Mouse (Mus musculus): ENCODE data around the gene Gm21083. TPM values are rescaled to one million over a fixed set of nuclear protein-coding genes. Genes with fewer than 3 reads are reported as not detected.
"Not testable (repeated sequence)": the region's sequence is repeated elsewhere in the genome, so short reads cannot be mapped to it uniquely, and the experiment has no call there.

Gm21083 gene
- total RNA-seq (2021) = not detected
- polyA plus RNA-seq (2012; rRNA removed) = not detected in 2 replicates
- long read RNA-seq = 0 reads

DNA sequence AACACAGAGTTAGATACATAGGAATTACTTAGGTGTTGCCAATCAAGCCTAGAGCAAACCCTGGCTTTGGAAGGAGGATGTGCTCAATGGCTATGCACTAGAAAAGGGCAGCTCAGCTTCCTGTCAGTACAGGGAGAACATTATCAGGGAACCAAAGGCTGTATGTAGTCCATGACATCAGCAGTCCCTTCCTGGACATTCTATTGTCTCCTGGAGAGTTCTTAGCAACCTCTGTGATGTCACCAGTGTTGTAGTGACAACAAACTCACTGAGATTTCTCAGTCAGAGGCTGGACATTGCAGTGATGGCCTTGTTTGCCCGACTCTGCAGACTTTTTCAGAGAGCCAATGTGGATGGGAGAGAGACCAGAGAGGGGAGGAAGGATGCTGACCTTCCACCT, at the start of gene Gm21083:
Gene Gm21083 (plus strand): TSS at position 301 of the 400 bp plus-strand sequence.
- DNase-seq = not testable (repeated sequence)

DNA sequence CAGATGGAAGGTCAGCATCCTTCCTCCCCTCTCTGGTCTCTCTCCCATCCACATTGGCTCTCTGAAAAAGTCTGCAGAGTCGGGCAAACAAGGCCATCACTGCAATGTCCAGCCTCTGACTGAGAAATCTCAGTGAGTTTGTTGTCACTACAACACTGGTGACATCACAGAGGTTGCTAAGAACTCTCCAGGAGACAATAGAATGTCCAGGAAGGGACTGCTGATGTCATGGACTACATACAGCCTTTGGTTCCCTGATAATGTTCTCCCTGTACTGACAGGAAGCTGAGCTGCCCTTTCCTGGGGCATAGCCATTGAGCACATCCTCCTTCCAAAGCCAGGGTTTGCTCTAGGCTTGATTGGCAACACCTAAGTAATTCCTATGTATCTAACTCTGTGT, 48.0 kb upstream of the Gm21083 start, which contains the start of gene Gm21190:
Gene Gm21190 (minus strand): TSS at position 101 of the 400 bp plus-strand sequence.
- DNase-seq = not testable (repeated sequence)

DNA sequence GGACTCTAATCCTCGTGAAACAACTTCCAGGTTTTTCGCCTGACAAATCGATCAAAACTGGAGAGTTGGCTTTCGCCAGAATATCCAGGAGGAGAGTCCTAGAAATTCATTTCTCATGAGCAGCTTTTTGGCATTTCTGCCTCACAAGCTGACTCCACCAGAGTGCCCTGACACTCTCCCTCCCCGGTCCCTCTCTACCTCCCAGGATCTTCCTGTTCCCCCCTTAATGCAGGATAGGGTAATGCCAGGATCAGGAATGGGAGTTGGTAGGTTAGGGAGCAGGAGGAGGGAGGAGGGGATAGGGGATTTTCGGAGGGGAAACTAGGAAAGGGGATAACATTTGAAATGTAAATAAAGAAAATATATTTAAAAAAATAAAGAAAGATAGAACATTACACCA, 28.5 kb upstream of the Gm21083 start:
- DNase-seq = not testable (repeated sequence)

DNA sequence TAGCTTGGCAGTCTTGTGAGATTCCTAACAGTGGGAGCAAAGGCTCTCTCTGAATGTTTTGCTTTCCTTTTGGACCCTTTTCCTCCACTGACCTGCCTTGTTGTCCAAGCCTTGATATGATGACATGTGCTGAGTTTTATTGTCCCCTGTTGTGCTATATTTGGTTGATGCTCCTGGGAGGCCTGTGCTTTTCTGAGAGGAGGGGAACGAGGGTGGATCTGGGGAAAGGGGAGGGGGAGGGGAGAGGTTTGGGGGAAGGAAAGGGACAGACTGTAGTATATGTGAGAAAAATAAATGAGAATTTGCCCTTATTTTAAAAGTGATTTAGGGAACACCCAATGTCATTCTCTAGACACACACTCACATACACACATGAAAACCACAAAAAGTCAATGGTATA, 28.0 kb upstream of the Gm21083 start:
- DNase-seq = not testable (repeated sequence)

DNA sequence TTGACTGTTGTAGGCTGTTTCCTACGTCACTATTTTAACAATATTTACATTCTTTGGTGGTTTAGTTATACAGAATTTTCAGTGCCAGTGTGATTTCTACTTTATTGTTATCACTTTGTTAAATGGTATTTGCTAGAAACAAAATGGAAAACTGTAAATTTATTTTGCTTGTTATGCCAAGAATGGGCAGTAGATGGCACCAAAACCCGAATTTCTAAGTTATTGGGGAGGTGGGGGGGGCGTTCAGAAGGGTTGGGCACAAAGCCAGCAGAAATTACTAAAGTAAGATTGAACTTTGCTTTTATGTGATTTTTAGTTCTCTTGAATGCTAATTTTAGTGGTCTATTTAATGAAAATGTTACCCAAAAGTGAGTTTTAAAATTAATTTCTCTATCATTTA, 27.5 kb upstream of the Gm21083 start:
- not testable (repeated sequence) for DNase-seq

DNA sequence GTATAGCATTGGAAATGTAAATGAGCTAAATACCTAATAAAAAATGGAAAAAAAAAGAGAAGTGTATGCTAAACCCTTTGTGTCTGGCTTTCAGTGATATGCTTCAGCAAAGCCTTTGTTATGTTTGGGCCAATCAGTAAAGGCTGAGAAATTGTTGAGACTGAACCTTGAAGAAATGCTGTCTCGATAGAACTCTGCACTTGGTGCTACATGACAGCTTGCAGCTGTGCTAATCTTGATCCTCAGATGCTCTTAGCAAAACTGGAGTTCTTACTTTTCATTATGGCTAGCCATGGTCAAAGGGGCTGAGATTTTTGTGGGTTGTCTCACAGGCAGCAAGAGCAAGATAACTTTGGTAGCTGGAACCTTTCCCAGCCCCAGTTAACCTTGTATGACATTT, 18.5 kb upstream of the Gm21083 start:
- DNase-seq = not testable (repeated sequence)

DNA sequence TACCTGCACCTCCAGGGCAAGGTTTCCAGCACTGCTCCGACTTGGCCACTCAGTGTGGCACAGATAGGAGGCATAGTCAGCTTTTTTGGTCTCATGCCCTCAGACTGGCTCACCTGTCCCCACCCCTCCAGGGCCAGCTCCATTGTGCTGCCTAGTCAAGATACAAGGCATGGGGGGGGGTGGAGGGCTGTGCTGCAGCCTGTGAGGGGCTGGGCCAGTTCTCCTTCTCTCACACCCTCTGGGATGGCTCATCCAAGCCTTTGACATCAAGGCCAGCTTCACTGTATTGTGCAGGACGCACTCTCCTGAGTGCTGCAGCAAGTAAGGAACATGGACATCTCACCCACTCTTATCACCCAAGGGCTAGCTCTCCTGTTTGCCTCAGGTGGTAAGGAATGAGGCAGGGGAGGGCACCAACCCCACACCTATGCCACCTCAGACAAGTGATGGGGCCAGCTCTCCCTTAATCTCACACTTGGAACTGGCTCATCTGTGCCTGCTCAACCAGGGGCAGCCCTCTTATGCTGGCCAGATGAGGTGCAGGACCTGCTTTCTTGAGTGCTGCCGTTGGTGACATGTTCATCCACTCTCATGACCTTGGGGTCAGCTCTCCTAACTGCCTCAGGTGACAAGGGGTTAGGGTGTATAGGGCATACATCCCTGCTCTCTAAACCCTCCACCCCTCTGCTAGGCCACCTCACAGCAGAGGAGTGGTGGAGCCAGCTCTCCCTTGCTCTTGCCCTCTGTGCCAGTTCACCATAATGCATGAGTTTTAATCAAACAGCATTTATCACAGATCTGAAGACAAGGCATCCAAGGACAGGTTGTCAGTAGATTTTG, 15.5 kb upstream of the Gm21083 start:
- not testable (repeated sequence) for DNase-seq

DNA sequence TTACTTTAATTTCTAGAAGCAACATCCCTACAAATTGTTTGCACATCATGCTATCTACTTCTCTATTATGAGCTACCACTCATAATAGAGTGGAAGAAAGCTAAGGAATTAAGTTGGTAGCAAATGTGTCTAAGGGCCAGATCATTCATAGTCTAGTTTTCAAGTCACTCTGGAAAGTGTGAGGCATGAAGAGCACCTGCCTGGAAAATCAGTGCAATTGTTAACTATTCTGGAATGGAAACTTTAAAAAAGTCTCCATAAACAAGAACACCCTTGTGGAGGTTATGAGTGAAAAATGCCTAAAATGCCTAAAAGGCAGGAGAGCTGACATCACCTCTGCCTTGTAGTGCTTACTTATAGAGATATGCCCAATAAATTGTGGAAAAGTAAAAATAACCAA, 3.4 kb upstream of the Gm21083 start:
- not testable (repeated sequence) for DNase-seq

DNA sequence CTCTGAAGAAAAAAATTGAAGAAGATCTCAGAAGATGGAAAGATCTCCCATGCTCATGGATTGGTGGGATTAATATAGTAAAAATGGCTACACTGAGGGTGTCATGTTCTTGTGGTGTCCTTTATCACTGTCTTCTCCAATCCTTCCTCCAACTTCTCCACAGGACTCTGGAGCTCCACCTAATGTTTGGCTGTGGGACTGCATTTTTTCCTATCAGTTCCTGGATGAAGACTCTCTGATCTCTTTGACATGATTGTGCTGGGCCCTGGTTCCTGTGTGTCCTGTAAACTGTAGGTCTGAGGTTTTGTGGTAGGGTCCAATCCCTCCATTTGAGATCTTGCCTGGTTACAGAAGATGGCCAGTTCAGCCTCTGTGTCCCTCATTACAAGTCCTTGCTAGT, 9.2 kb downstream of the Gm21083 start:
- DNase-seq = peak; percentile 22

DNA sequence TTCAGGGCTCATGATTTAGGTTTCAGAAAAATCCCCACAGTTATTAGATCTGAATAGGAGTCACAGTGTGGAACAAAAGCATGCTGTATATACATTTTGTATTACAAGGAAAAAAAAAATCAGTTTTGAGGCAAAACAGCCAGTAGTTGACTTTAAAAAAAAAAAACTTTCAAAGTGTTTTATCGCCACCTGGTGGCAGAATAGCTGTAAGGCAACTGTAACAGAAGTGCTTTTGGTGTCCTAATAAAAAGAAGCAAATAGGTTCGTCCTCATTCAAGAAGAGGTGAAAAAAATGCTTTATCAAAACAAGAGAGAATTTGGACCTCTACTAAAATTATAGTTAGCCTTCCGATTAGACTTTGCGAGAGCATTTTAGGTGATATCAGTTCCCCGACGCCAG, 11.2 kb downstream of the Gm21083 start:
- DNase-seq = not testable (repeated sequence)

DNA sequence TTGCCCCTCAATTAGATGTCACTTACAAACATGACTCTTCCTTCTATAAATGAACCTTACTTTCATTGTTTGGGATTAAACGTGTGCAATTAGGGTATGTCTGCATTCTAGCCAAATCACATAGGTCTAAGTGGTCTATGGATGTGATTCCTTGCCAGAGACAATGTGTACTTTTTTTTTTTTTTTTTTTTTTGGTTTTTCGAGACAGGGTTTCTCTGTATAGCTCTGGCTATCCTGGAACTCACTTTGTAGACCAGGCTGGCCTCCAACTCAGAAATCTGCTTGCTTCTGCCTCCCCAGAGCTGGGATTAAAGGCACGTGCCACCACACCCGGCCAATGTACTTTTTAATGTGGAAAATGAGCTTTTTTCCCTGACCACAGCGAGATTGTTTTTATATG, 13.5 kb downstream of the Gm21083 start:
- DNase-seq = not testable (repeated sequence)

DNA sequence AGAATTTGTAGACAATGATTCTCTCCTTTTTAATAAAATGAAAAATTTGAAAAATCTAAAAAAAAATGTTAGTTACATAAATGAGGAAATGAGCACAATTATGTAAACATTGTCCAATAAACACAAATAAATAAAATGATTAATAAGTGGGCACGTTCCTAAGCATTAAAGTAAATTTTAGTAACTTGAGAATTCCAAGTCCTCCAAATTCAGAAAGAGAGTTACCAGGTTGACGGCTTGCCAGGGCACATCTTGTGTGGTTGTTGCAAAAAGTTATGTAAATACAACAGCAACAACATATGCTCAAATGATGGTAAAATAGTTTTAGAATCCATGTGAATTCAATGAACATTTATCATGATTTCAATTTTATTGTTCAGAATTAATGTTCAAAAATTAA, 14.4 kb downstream of the Gm21083 start:
- not testable (repeated sequence) for DNase-seq

DNA sequence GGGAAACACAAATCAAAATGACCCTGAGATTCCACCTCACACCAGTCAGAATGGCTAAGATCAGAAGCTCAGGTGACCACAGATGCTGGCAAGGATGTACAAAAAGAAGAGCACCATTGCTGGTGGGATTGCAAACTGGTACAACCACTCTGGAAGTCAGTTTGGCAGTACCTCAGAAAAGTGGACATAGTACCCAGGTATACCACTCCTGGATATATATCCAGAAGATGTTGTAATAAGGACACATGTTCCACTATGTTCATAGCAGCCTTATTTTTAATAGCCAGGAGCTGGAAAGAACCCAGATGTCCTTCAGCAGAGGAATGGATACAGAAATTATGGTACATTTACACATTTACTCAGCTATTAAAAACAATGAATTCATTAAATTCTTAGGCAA, 21.7 kb downstream of the Gm21083 start:
- DNase-seq = not testable (repeated sequence)

DNA sequence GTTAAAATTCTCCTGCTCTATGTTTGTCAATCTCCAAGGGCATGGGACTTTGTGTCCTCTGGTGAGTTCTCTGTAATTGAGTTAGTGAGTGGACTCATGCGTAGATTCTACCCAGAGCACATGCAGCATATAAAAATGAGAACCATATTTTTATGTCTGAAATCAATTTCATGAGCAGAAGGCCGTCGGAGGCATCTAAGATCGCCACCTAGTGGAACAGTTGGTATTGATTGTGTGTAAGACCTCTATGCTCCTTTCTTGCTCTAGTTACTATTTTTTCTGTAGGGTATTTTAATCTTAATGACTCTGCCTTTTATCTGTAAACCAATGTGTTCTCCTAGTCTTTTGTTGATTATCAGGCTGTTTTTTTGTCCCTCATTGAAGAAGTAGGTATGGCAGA, 23.2 kb downstream of the Gm21083 start:
- DNase-seq = peak; percentile 13

DNA sequence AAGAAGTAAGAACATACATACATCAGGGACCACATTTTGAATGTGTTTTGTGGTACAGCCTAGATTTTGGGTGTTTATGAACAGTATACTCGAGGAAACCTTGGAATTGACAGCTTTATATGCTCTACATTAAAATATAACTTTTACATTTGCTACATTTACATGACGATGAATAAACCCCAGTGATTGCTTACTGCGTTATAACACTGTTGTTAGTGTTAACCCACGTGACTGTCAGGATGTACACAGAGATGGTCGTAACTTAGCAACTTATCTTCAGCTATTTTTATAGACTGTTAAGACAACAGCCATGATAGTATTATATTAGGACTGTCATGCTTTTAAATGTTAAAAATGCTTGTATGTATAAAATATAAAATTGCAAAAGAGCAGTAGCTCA, 24.3 kb downstream of the Gm21083 start:
- DNase-seq = not testable (repeated sequence)

DNA sequence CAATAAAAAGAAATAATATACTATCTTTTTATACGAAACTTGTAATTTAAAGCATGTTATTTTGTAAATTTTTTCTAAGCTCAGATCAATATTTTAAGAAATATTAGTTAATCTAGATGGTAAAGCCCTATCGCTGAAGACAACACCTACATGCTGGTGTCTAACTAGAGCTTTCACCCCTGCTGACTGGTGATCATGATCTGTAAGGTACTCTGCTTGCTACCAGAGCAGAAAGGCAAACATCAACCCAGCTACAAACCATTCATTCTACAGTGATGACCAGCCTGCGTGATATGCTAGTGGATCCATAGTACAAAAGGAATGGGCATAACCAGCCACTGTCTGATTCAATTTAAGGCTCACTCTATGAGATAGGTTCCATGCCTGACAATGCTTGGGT, 24.8 kb downstream of the Gm21083 start:
- not testable (repeated sequence) for DNase-seq

DNA sequence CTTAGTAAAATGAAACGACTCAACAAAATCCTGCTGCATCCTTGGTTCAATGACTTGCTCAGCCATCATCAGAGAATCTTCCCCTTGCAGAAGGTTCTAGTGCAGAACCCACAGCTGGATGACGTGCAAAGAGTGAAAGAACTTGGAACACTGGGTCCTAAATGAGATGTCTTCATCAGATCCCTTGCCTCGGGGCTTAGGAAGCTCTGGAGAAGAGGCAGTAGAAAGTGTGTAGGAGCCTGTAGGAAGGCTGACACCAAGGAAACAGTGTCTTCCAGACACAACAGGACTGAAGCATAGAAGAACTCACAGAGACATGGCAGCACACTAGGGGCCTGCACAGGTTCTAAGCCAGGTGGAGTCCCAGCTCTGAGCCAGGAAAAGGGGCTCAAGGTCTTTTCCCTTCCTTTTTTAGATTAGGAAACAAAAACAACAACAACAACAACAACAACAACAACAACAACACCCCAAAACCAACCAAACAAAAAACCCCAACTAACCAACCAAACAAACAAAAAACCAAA, 25.4 kb downstream of the Gm21083 start:
- DNase-seq = not testable (repeated sequence)

DNA sequence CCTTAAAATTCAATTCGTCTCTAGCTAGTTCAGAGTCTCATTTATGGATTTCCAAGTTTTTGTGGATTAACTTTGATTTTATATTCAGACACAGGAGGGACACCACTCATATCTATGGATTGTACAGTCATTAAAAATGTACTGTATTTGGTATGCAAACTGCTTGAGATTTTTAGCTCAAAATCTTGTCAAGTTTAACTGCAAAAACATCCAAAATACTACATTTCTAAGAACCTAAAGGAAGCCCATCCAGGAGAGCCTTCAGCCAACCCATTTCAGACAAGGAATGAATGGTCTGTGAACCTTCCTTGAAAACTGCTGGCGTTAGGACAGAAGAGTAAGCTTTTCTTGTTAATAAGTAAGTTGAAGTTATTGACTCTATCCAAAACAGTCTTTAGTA, 25.9 kb downstream of the Gm21083 start:
- DNase-seq = not testable (repeated sequence)

DNA sequence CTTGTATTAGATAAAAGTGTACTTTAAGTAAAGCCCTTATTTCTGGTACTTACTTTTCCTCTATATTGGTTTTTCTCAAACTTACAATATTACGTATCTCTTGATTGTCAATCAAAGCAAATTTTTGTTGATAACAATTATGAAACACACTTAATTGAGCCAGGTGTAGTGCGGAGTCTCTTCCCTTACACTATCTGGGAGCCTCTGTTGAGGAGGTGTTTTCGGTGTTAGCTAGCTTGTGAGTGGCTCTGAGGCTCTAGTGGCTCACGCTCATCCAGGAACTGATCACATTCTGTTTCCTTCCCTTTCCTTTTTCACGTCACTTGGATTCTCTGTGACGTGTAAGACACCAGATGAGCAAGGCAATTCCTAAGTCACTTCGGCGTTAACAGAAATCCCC, 26.5 kb downstream of the Gm21083 start:
- DNase-seq = not testable (repeated sequence)

DNA sequence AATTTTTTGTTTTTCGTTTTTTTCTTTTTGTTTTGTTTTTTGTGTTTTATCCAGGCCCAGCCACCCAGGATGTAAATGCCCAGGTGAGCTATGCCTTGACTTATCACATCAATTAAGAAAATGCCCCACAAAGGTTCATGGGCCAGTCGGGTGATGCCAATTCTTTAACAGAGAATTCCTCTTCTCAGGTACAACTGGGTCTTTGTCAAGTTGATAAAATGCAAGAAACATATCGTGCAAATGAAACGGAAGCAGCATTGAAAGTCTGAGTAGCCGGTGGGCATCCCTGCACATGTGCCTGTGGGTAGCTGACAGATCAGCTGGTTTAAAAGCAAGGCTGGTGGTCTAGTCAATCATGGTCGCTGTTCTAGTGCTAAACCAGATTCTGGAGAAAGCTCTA, 29.5 kb downstream of the Gm21083 start:
- DNase-seq = not testable (repeated sequence)

DNA sequence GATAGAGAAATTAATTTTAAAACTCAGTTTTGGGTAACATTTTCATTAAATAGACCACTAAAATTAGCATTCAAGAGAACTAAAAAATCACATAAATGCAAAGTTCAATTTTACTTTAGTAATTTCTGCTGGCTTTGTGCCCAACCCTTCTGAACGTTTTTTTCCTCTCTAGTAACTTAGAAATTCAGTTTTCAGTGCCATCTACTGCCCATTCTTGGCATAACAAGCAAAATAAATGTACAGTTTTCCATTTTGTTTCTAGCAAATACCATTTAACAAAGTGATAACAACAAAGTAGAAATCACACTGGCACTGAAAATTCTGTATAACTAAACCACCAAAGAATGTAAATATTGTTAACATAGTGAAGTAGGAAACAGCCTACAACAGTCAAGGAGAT, 33.6 kb downstream of the Gm21083 start:
- DNase-seq = not testable (repeated sequence)

DNA sequence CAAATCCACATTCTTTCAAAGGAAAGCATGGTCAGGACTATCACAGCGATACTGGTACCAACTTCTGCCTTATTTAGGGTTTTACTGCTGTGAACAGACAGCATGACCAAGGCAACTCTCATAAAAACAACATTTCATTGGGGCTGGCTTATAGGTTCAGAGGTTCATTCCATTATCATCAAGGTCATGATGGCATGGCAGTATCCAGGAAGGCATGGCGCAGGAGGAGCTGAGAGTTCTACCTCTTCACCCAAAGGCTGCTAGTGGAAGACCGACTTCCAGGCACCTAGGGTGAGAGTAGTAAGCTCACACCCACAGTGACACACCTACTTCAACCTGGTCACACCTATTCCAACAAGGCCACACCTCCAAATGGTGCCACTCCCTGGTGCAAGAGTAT, 39.1 kb downstream of the Gm21083 start:
- not testable (repeated sequence) for DNase-seq

DNA sequence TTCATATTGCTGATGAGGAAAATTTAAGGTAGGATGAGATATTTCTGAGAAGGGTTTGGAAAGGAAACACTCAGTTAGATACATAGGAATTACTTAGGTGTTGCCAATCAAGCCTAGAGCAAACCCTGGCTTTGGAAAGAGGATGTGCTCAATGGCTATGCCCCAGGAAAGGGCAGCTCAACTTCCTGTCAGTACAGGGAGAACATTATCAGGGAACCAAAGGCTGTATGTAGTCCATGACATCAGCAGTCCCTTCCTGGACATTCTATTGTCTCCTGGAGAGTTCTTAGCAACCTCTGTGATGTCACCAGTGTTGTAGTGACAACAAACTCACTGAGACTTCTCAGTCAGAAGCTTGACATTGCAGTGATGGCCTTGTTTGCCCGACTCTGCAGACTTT, 41.6 kb downstream of the Gm21083 start, which contains the start of gene Speer4d:
Gene Speer4d (plus strand): TSS at position 301 of the 400 bp plus-strand sequence.
- DNase-seq = not testable (repeated sequence)
